Mouse (Mus musculus) bone marrow, adult 2 months (tissue): ENCODE measurements at regions not wholly inside any gene's neighbourhood (a gene's known extent, or its start where the extent isn't known, plus 50 kb on each side); places are given as distances from the start of the nearest gene placed in this dataset.

ENCODE experiments used
- CTCF ChIP-seq: fragments of 200-500 bp; IDR thresholded peaks from 2 replicates; pipeline ENCODE4 v1.5.1; 2011; ENCODE audit warnings: low read length, control low read depth; ENCODE audit not compliant: control insufficient read depth, insufficient read depth
- POLR2A ChIP-seq: fragments of 200-500 bp; IDR thresholded peaks from 2 replicates; pipeline ENCODE4 v1.6.1; 2011; ENCODE audit warnings: low read depth, mild to moderate bottlenecking, control low read depth, low read length, borderline replicate concordance; ENCODE audit not compliant: control insufficient read depth

DNA sequence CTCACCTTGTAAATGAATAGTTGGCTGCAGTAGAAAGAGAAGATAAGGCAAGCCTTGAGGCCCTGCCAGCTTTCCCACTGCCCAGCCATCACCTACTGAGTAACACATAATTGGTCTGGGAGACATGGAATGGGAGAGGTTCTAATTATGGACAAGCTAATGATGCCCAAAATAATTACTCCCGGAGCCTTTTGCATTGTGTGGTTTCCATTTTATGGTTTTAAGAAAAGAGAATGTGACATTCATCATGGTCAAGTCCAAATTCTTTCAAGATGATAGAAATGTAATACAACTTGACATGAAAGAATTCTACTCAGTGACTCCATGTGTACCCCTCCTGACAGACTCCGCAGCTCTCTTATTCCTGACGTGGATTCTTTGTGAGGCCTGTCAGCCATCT, 518.6 kb downstream of the Efnb2 start:
- TF ChIP-seq POLR2A (no peak), CTCF (no peak)
